Mouse (Mus musculus): Measurements from ENCODE around the gene Abca4. TPM values are rescaled to one million over a fixed set of nuclear protein-coding genes. Genes with fewer than 3 reads are reported as not detected.

The Abca4 gene
- 3.1 and 5.1 TPM in 2 replicates for polyA plus RNA-seq (2014; fragmentation: Nextera tagmentation; extraction: Ambion mirVana)

DNA sequence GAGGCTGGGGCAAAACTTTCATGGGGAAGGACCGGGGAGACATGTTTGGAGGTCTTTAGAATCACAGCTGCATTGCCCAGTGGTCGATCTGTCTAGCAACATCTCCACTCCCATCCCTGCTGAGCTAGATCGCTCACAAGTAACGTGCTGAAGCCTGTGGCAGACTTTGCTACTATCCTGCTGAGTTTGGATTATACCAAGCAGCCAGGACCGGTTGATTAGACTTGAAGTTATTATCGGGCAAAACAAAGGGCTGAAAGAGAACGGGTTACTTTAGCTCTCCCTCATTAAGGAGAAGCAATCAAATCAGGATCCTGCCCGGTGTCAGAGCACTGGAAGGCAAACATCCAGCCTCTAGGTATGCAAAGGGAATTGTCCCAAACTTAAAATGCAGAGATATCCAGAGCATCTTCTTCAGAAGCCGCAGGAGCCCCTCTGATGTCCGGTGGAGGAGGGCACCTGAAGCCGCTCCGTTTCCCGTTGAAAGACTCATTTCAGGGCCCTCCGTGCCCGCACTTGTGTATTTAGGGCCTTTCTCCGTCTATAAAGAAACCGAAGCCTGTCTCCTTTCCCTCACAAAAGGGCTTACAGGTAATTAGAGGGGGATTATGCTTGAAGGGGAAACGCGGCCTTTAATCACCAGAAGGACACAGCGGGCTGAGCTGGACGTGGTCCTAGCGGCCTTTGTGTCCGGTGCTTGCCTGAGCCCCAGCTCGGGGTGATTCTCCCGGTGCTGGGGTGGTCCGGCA, at the start of gene Abca4:
Abca4 (plus strand) TSS at position 645 of the 749 bp plus-strand sequence.
- H3K27ac ChIP-seq (ENCODE audit: low read depth, low read length), result peak within 1 kb of the TSS; percentile 62
- ATAC-seq (replicated peaks; ENCODE audit: insufficient number of reproducible peaks, low FRiP score, low TSS enrichment), result no peak
- no peaks in the 10 kb centered on the region for H3K9me3 ChIP-seq (replicated peaks; ENCODE audit: control insufficient read depth, low read length)
- WGBS (ENCODE audit: insufficient replicate concordance), result 14% methylated on average over 26 of the region's 26 CpGs
- peaks cover 51% of the 10 kb centered on the region for H3K4me1 ChIP-seq (ENCODE audit: control insufficient read depth, insufficient read depth, low read length)
- peak within 1 kb of the TSS; percentile 45 for H3K4me2 ChIP-seq
- H3K36me3 ChIP-seq (ENCODE audit: control insufficient read depth, insufficient read depth, low read length), result no peaks in the 10 kb centered on the region
- no peak within 1 kb of the TSS for H3K4me3 ChIP-seq (ENCODE audit: low read depth, low read length)
- H3K27me3 ChIP-seq (ENCODE audit: control insufficient read depth, insufficient read depth, low read length), result no peaks in the 10 kb centered on the region
- 0 out of 2 replicates have a peak within 1 kb of the TSS, but pooled peaks have one; percentile 25 for H3K9ac ChIP-seq (ENCODE audit: low read depth, low read length)

- Histone ChIP-seq H3K4me2 (no peak overlapping the region), H3K4me1 (ENCODE audit: control insufficient read depth, insufficient read depth, low read length) (peaks cover 3% of the 10 kb centered on the region), H3K36me3 (ENCODE audit: control insufficient read depth, insufficient read depth, low read length) (peaks cover 11% of the 10 kb centered on the region), H3K27ac (ENCODE audit: low read depth, low read length) (no peak overlapping the region), H3K4me3 (ENCODE audit: low read depth, low read length) (no peak overlapping the region), H3K9ac (ENCODE audit: low read depth, low read length) (no peak overlapping the region), H3K27me3 (ENCODE audit: control insufficient read depth, insufficient read depth, low read length) (no peaks in the 10 kb centered on the region), H3K9me3 (replicated peaks; ENCODE audit: control insufficient read depth, low read length) (no peaks in the 10 kb centered on the region)
- WGBS (ENCODE audit: insufficient replicate concordance), result 77% methylated on average over 4 of the region's 4 CpGs
- no peak for ATAC-seq (replicated peaks; ENCODE audit: insufficient number of reproducible peaks, low FRiP score, low TSS enrichment)
Observed at GRCm38 (mm10) chr3:121995125-121995524, 49.1 kb upstream of the Abca4 start.

GRCm38 (mm10) chr3:121999934-122000333, 44.3 kb upstream of the Abca4 start:
- Histone ChIP-seq H3K4me2 (no peak overlapping the region), H3K27me3 (ENCODE audit: control insufficient read depth, insufficient read depth, low read length) (no peaks in the 10 kb centered on the region), H3K9me3 (replicated peaks; ENCODE audit: control insufficient read depth, low read length) (no peaks in the 10 kb centered on the region), H3K4me3 (ENCODE audit: low read depth, low read length) (no peak overlapping the region), H3K36me3 (ENCODE audit: control insufficient read depth, insufficient read depth, low read length) (peaks cover 14% of the 10 kb centered on the region), H3K9ac (ENCODE audit: low read depth, low read length) (no peak overlapping the region), H3K27ac (ENCODE audit: low read depth, low read length) (no peak overlapping the region), H3K4me1 (ENCODE audit: control insufficient read depth, insufficient read depth, low read length) (peaks cover 7% of the 10 kb centered on the region)
- WGBS (ENCODE audit: insufficient replicate concordance), result 90% methylated on average over 2 of the region's 2 CpGs
- no peak for ATAC-seq (replicated peaks; ENCODE audit: insufficient number of reproducible peaks, low FRiP score, low TSS enrichment)

GRCm38 (mm10) chr3:122001568-122001967, 42.7 kb upstream of the Abca4 start:
- Histone ChIP-seq H3K4me2 (no peak overlapping the region), H3K27me3 (ENCODE audit: control insufficient read depth, insufficient read depth, low read length) (no peaks in the 10 kb centered on the region), H3K27ac (ENCODE audit: low read depth, low read length) (0 out of 2 replicates have a peak overlapping the region, but pooled peaks have one; percentile 10), H3K36me3 (ENCODE audit: control insufficient read depth, insufficient read depth, low read length) (peaks cover 14% of the 10 kb centered on the region), H3K4me1 (ENCODE audit: control insufficient read depth, insufficient read depth, low read length) (peaks cover 7% of the 10 kb centered on the region), H3K9me3 (replicated peaks; ENCODE audit: control insufficient read depth, low read length) (no peaks in the 10 kb centered on the region), H3K9ac (ENCODE audit: low read depth, low read length) (no peak overlapping the region), H3K4me3 (ENCODE audit: low read depth, low read length) (no peak overlapping the region)
- 63% methylated on average over 6 of the region's 6 CpGs for WGBS (ENCODE audit: insufficient replicate concordance)
- ATAC-seq (replicated peaks; ENCODE audit: insufficient number of reproducible peaks, low FRiP score, low TSS enrichment), result no peak

GRCm38 (mm10) chr3:122009818-122010217, 34.4 kb upstream of the Abca4 start:
- Histone ChIP-seq H3K9me3 (replicated peaks; ENCODE audit: control insufficient read depth, low read length) (no peaks in the 10 kb centered on the region), H3K4me2 (no peak overlapping the region), H3K4me1 (ENCODE audit: control insufficient read depth, insufficient read depth, low read length) (no peaks in the 10 kb centered on the region), H3K9ac (ENCODE audit: low read depth, low read length) (no peak overlapping the region), H3K36me3 (ENCODE audit: control insufficient read depth, insufficient read depth, low read length) (peaks cover 29% of the 10 kb centered on the region), H3K4me3 (ENCODE audit: low read depth, low read length) (no peak overlapping the region), H3K27ac (ENCODE audit: low read depth, low read length) (no peak overlapping the region), H3K27me3 (ENCODE audit: control insufficient read depth, insufficient read depth, low read length) (no peaks in the 10 kb centered on the region)
- ATAC-seq (replicated peaks; ENCODE audit: insufficient number of reproducible peaks, low FRiP score, low TSS enrichment), result no peak
- WGBS (ENCODE audit: insufficient replicate concordance), result 85% methylated on average over 5 of the region's 5 CpGs

DNA sequence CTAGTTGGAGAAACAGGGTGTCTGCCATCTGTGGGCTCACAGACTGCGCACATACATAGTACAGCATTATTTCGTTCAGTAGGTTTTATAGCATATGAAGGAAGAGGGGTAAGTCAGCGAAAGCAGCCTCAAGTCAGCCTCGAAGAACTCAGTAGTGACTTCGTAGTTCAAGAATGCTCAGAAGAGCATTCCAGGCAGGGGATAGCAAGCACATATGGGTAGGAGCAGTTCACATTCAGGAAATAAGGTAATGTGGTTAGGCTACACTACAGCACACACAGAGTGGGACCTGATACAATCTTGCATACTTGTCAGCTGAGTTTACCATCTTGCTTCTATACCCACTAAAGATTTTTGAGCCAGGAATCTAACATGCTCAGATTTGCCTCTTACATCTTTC, 34.0 kb upstream of the Abca4 start:
- Histone ChIP-seq H3K4me3 (ENCODE audit: low read depth, low read length) (no peak overlapping the region), H3K9me3 (replicated peaks; ENCODE audit: control insufficient read depth, low read length) (no peaks in the 10 kb centered on the region), H3K4me2 (no peak overlapping the region), H3K36me3 (ENCODE audit: control insufficient read depth, insufficient read depth, low read length) (peaks cover 29% of the 10 kb centered on the region), H3K27ac (ENCODE audit: low read depth, low read length) (no peak overlapping the region), H3K4me1 (ENCODE audit: control insufficient read depth, insufficient read depth, low read length) (no peaks in the 10 kb centered on the region), H3K27me3 (ENCODE audit: control insufficient read depth, insufficient read depth, low read length) (no peaks in the 10 kb centered on the region), H3K9ac (ENCODE audit: low read depth, low read length) (no peak overlapping the region)
- no peak for ATAC-seq (replicated peaks; ENCODE audit: insufficient number of reproducible peaks, low FRiP score, low TSS enrichment)
- 72% methylated on average over 5 of the region's 5 CpGs for WGBS (ENCODE audit: insufficient replicate concordance)

DNA sequence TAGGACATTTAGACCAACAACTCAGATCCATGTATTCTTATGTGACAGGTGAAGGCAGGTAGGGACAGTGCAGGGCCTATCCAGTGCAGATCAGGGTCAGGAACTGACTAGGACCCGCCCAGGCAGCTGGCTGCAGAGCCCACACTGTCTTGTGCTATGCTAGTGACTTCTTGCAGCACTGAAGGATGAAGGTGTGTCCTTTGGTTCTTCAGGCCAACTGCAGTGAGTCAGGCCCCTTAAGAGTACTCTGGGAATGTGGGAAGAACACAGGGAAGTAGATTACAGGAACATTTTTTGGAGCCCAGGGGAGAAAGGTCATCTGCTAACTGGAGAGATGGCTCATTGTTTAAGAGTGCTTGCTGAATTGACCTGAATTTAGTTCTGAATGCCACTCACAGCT, 31.8 kb upstream of the Abca4 start:
- H3K4me2 ChIP-seq, result no peak overlapping the region
- H3K36me3 ChIP-seq (ENCODE audit: control insufficient read depth, insufficient read depth, low read length), result peaks cover 26% of the 10 kb centered on the region
- no peak overlapping the region for H3K9ac ChIP-seq (ENCODE audit: low read depth, low read length)
- no peak overlapping the region for H3K27ac ChIP-seq (ENCODE audit: low read depth, low read length)
- ATAC-seq (replicated peaks; ENCODE audit: insufficient number of reproducible peaks, low FRiP score, low TSS enrichment), result no peak
- no peaks in the 10 kb centered on the region for H3K9me3 ChIP-seq (replicated peaks; ENCODE audit: control insufficient read depth, low read length)
- H3K4me3 ChIP-seq (ENCODE audit: low read depth, low read length), result no peak overlapping the region
- 74% methylated on average over 1 of the region's 1 CpGs for WGBS (ENCODE audit: insufficient replicate concordance)
- no peaks in the 10 kb centered on the region for H3K27me3 ChIP-seq (ENCODE audit: control insufficient read depth, insufficient read depth, low read length)
- H3K4me1 ChIP-seq (ENCODE audit: control insufficient read depth, insufficient read depth, low read length), result no peaks in the 10 kb centered on the region

DNA sequence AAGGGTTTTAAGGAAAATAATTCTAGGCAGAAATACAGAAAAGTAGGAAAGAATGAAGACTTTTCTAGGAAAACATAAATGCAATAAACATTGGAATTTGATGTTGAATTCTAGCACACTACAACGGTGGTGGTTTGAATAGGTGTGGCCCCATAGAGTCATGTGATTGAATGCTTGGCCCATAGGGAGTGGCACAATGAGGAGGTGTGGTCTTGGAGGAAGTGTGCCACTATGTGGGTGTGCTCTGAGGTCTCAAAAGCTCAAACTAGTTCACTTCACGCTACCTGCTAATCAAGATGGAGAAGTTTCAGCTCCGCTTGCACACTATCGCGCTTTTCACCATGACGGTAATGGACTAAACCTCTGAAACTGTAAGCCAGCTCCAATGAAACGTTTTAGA, 25.8 kb upstream of the Abca4 start:
- no peak for ATAC-seq (replicated peaks; ENCODE audit: insufficient number of reproducible peaks, low FRiP score, low TSS enrichment)
- H3K4me2 ChIP-seq, result no peak overlapping the region
- H3K27ac ChIP-seq (ENCODE audit: low read depth, low read length), result no peak overlapping the region
- H3K9ac ChIP-seq (ENCODE audit: low read depth, low read length), result no peak overlapping the region
- no peaks in the 10 kb centered on the region for H3K4me1 ChIP-seq (ENCODE audit: control insufficient read depth, insufficient read depth, low read length)
- no peak overlapping the region for H3K4me3 ChIP-seq (ENCODE audit: low read depth, low read length)
- H3K9me3 ChIP-seq (replicated peaks; ENCODE audit: control insufficient read depth, low read length), result no peaks in the 10 kb centered on the region
- peaks cover 4% of the 10 kb centered on the region for H3K36me3 ChIP-seq (ENCODE audit: control insufficient read depth, insufficient read depth, low read length)
- H3K27me3 ChIP-seq (ENCODE audit: control insufficient read depth, insufficient read depth, low read length), result no peaks in the 10 kb centered on the region
- WGBS (ENCODE audit: insufficient replicate concordance), result 90% methylated on average over 7 of the region's 7 CpGs

DNA sequence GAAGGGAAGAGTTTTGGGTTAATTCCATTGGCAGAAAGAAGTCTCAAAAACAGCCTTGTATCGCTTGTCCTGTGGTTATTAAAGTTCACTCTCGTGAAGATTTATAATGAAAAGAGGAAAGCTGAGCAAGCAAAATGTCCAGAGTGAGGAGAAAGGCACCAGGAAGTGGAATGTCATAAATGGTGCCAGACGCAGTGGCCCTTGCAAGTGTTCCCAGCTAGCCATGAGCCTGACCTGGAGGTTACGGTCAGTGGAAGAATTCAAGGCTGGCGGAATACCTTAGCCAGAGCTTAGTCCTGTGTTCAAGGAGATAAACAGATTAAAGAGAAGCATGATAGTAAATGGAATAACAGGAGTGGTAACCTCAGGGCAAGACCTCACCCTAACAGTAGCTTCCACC, 25.1 kb upstream of the Abca4 start:
- Histone ChIP-seq H3K4me1 (ENCODE audit: control insufficient read depth, insufficient read depth, low read length) (no peaks in the 10 kb centered on the region), H3K36me3 (ENCODE audit: control insufficient read depth, insufficient read depth, low read length) (peaks cover 3% of the 10 kb centered on the region), H3K9me3 (replicated peaks; ENCODE audit: control insufficient read depth, low read length) (no peaks in the 10 kb centered on the region), H3K9ac (ENCODE audit: low read depth, low read length) (no peak overlapping the region), H3K4me3 (ENCODE audit: low read depth, low read length) (no peak overlapping the region), H3K27me3 (ENCODE audit: control insufficient read depth, insufficient read depth, low read length) (no peaks in the 10 kb centered on the region), H3K27ac (ENCODE audit: low read depth, low read length) (no peak overlapping the region), H3K4me2 (no peak overlapping the region)
- no peak for ATAC-seq (replicated peaks; ENCODE audit: insufficient number of reproducible peaks, low FRiP score, low TSS enrichment)
- 88% methylated on average over 5 of the region's 5 CpGs for WGBS (ENCODE audit: insufficient replicate concordance)
